Mouse (Mus musculus) neural tube, embryonic 13.5 days (tissue): Measurements from ENCODE around the gene Zfp639. TPM values are rescaled to one million over a fixed set of nuclear protein-coding genes. Genes with fewer than 3 reads are reported as not detected.

Experiments used
- ATAC-seq: fragments of 200-750 bp; cut with Nextera tagmentation; 2 replicates; pipeline ENCODE4 v1.8.0; 2017; ENCODE audit warnings: low read depth, mild to moderate bottlenecking, moderate TSS enrichment, moderate library complexity
- H3K27ac ChIP-seq: fragments of 300-500 bp; sonication (generic); replicated peaks from 2 replicates; pipeline ENCODE4 v1.5.1; 2015; ENCODE audit warnings: moderate library complexity, mild to moderate bottlenecking, inconsistent platforms
- H3K27me3 ChIP-seq: fragments of 300-500 bp; sonication (generic); 2 replicates; pipeline ENCODE4 v1.6.1; 2015; ENCODE audit warnings: mild to moderate bottlenecking, inconsistent platforms
- H3K36me3 ChIP-seq: fragments of 300-500 bp; sonication (generic); 2 replicates; pipeline ENCODE4 v1.6.1; 2015; ENCODE audit warnings: mild to moderate bottlenecking, inconsistent platforms
- H3K4me1 ChIP-seq: fragments of 300-500 bp; sonication (generic); replicated peaks from 2 replicates; pipeline ENCODE4 v1.6.1; 2015; ENCODE audit warnings: inconsistent platforms
- H3K4me2 ChIP-seq: fragments of 300-500 bp; sonication (generic); 2 replicates; pipeline ENCODE4 v1.6.1; 2015; ENCODE audit warnings: inconsistent platforms, mild to moderate bottlenecking, moderate library complexity
- H3K4me3 ChIP-seq: fragments of 300-500 bp; sonication (generic); 2 replicates; pipeline ENCODE4 v1.5.1; 2015; ENCODE audit warnings: mild to moderate bottlenecking, inconsistent platforms
- H3K9ac ChIP-seq: fragments of 300-500 bp; sonication (generic); 2 replicates; pipeline ENCODE4 v1.6.1; 2015; ENCODE audit warnings: moderate library complexity, mild to moderate bottlenecking, inconsistent platforms
- H3K9me3 ChIP-seq: fragments of 300-500 bp; sonication (generic); 2 replicates; pipeline ENCODE4 v1.6.1; 2016; ENCODE audit warnings: inconsistent platforms
- WGBS: fragments of 180-500 bp; shearing (Covaris S2); methylation state at CpG from one replicate; pipeline ENCODE4 v1.1.7; 2015; 5-methylcytosine and 5-hydroxymethylcytosine counted together
- polyA plus RNA-seq: library from polyadenylated mRNA; unstranded; fragments of >200 nt; fragmentation: Nextera tagmentation; extraction: Ambion mirVana; gene quantifications from 2 replicates; pipeline ENCODE4 v1.2.1, GENCODE M21; 2015

The Zfp639 gene
- polyA plus RNA-seq, 1 experiment from 2014 or later: 42.7 TPM

GRCm38 (mm10) chr3:32490076-32490927, 19.8 kb upstream of the Zfp639 start:
- no peaks in the 10 kb centered on the region for H3K27me3 ChIP-seq
- no peak overlapping the region for H3K9ac ChIP-seq
- 64% methylated on average over 15 of the region's 15 CpGs for WGBS
- no peaks in the 10 kb centered on the region for H3K9me3 ChIP-seq
- no peaks in the 10 kb centered on the region for H3K36me3 ChIP-seq
- H3K4me2 ChIP-seq: no peak overlapping the region
- ATAC-seq: no peak
- H3K4me3 ChIP-seq: no peak overlapping the region
- no peaks in the 10 kb centered on the region for H3K4me1 ChIP-seq
- no peak overlapping the region for H3K27ac ChIP-seq

- Histone ChIP-seq H3K4me2 (no peak overlapping the region), H3K9ac (no peak overlapping the region), H3K27me3 (no peaks in the 10 kb centered on the region), H3K4me3 (no peak overlapping the region), H3K36me3 (no peaks in the 10 kb centered on the region), H3K9me3 (no peaks in the 10 kb centered on the region), H3K4me1 (no peaks in the 10 kb centered on the region), H3K27ac (no peak overlapping the region)
- no peak for ATAC-seq
Measured at GRCm38 (mm10) chr3:32490928-32491315, 19.1 kb upstream of the Zfp639 start.

GRCm38 (mm10) chr3:32492097-32493090, 17.7 kb upstream of the Zfp639 start, which contains the start of gene Kcnmb3:
Kcnmb3 (minus strand) TSS chr3:32492231.
- Histone ChIP-seq H3K9me3 (no peaks in the 10 kb centered on the region), H3K4me3 (no peak within 1 kb of the TSS), H3K9ac (no peak within 1 kb of the TSS), H3K4me1 (no peaks in the 10 kb centered on the region; the same call in 1 of the 2 replicates), H3K27me3 (no peaks in the 10 kb centered on the region), H3K27ac (no peak within 1 kb of the TSS), H3K4me2 (no peak within 1 kb of the TSS), H3K36me3 (no peaks in the 10 kb centered on the region)
- 84% methylated on average over 11 of the region's 11 CpGs for WGBS
- no peak for ATAC-seq

GRCm38 (mm10) chr3:32494387-32495087, 15.5 kb upstream of the Zfp639 start:
- no peaks in the 10 kb centered on the region for H3K27me3 ChIP-seq
- H3K4me1 ChIP-seq: no peaks in the 10 kb centered on the region; the same call in 1 of the 2 replicates
- H3K36me3 ChIP-seq: no peaks in the 10 kb centered on the region
- no peak overlapping the region for H3K27ac ChIP-seq
- H3K4me2 ChIP-seq: no peak overlapping the region
- ATAC-seq: no peak
- WGBS: 90% methylated on average over 8 of the region's 8 CpGs
- no peaks in the 10 kb centered on the region for H3K9me3 ChIP-seq
- H3K4me3 ChIP-seq: no peak overlapping the region
- H3K9ac ChIP-seq: no peak overlapping the region

GRCm38 (mm10) chr3:32495088-32495770, 14.8 kb upstream of the Zfp639 start:
- Histone ChIP-seq H3K4me2 (no peak overlapping the region), H3K27me3 (no peaks in the 10 kb centered on the region), H3K4me1 (no peaks in the 10 kb centered on the region; the same call in 1 of the 2 replicates), H3K9ac (no peak overlapping the region), H3K9me3 (no peaks in the 10 kb centered on the region), H3K36me3 (no peaks in the 10 kb centered on the region), H3K4me3 (no peak overlapping the region), H3K27ac (no peak overlapping the region)
- ATAC-seq: no peak
- 49% methylated on average over 8 of the region's 8 CpGs for WGBS

- Histone ChIP-seq H3K4me2 (no peak overlapping the region), H3K27me3 (no peaks in the 10 kb centered on the region), H3K4me1 (no peaks in the 10 kb centered on the region; the same call in 1 of the 2 replicates), H3K27ac (no peak overlapping the region), H3K4me3 (no peak overlapping the region), H3K9ac (no peak overlapping the region), H3K9me3 (no peaks in the 10 kb centered on the region), H3K36me3 (no peaks in the 10 kb centered on the region)
- WGBS: 54% methylated on average over 8 of the region's 8 CpGs
- no peak for ATAC-seq
Measured at GRCm38 (mm10) chr3:32495856-32496710, 14.0 kb upstream of the Zfp639 start.

GRCm38 (mm10) chr3:32496711-32497070, 13.4 kb upstream of the Zfp639 start:
- ATAC-seq: no peak
- Histone ChIP-seq H3K27me3 (no peaks in the 10 kb centered on the region), H3K36me3 (no peaks in the 10 kb centered on the region), H3K4me2 (no peak overlapping the region), H3K4me1 (no peaks in the 10 kb centered on the region; the same call in 1 of the 2 replicates), H3K9ac (no peak overlapping the region), H3K4me3 (no peak overlapping the region), H3K9me3 (no peaks in the 10 kb centered on the region), H3K27ac (no peak overlapping the region)
- 86% methylated on average over 1 of the region's 1 CpGs for WGBS

GRCm38 (mm10) chr3:32500346-32500745, 9.7 kb upstream of the Zfp639 start:
- Histone ChIP-seq H3K9me3 (no peaks in the 10 kb centered on the region), H3K9ac (no peak overlapping the region), H3K27ac (no peak overlapping the region), H3K4me3 (no peak overlapping the region), H3K27me3 (no peaks in the 10 kb centered on the region), H3K4me2 (no peak overlapping the region), H3K36me3 (no peaks in the 10 kb centered on the region), H3K4me1 (no peaks in the 10 kb centered on the region; the same call in 1 of the 2 replicates)
- WGBS: 90% methylated on average over 2 of the region's 2 CpGs
- ATAC-seq: no peak

GRCm38 (mm10) chr3:32505841-32506240, 4.2 kb upstream of the Zfp639 start:
- no peak for ATAC-seq
- Histone ChIP-seq H3K4me3 (no peak overlapping the region), H3K9ac (no peak overlapping the region), H3K27me3 (no peaks in the 10 kb centered on the region), H3K36me3 (no peaks in the 10 kb centered on the region), H3K4me1 (peaks cover 11% of the 10 kb centered on the region), H3K9me3 (no peaks in the 10 kb centered on the region), H3K27ac (no peak overlapping the region), H3K4me2 (no peak overlapping the region)
- 77% methylated on average over 3 of the region's 3 CpGs for WGBS

- no peak for ATAC-seq
- 64% methylated on average over 11 of the region's 11 CpGs for WGBS
- H3K9me3 ChIP-seq: no peaks in the 10 kb centered on the region
Measured at GRCm38 (mm10) chr3:32506366-32507225, 3.5 kb upstream of the Zfp639 start.

More at GRCm38 (mm10) chr3:32506366-32507225, 3.5 kb upstream of the Zfp639 start:
- Histone ChIP-seq H3K36me3 (no peaks in the 10 kb centered on the region), H3K4me3 (no peak overlapping the region), H3K4me2 (no peak overlapping the region), H3K27me3 (no peaks in the 10 kb centered on the region), H3K27ac (no peak overlapping the region), H3K9ac (no peak overlapping the region), H3K4me1 (peaks cover 18% of the 10 kb centered on the region)
